Mouse (Mus musculus) neural tube, embryonic 15.5 days (tissue): Measurements from ENCODE around the gene Slc6a4. TPM values are rescaled to one million over a fixed set of nuclear protein-coding genes. Genes with fewer than 3 reads are reported as not detected.
A peak's percentile ranks its signal among the peaks of the same experiment; 100 is the strongest.

Source experiments
- ATAC-seq: fragments of 200-750 bp; cut with Nextera tagmentation; 2 replicates; pipeline ENCODE4 v1.8.0; 2017; ENCODE audit warnings: mild to moderate bottlenecking, moderate TSS enrichment, moderate library complexity; ENCODE audit not compliant: low FRiP score
- H3K27ac ChIP-seq: fragments of 300-500 bp; sonication (generic); replicated peaks from 2 replicates; pipeline ENCODE4 v1.5.1; 2015; ENCODE audit warnings: mild to moderate bottlenecking, inconsistent platforms
- H3K27me3 ChIP-seq: fragments of 300-500 bp; sonication (generic); replicated peaks from 2 replicates; pipeline ENCODE4 v1.6.1; 2015; ENCODE audit warnings: inconsistent platforms
- H3K36me3 ChIP-seq: fragments of 300-500 bp; sonication (generic); 2 replicates; pipeline ENCODE4 v1.6.1; 2015; ENCODE audit warnings: inconsistent platforms
- H3K4me1 ChIP-seq: fragments of 300-500 bp; sonication (generic); 2 replicates; pipeline ENCODE4 v1.6.1; 2015; ENCODE audit warnings: inconsistent platforms
- H3K4me2 ChIP-seq: fragments of 300-500 bp; sonication (generic); 2 replicates; pipeline ENCODE4 v1.6.1; 2015; ENCODE audit warnings: inconsistent platforms, mild to moderate bottlenecking, moderate library complexity
- H3K4me3 ChIP-seq: fragments of 300-500 bp; sonication (generic); replicated peaks from 2 replicates; pipeline ENCODE4 v1.5.1; 2015; ENCODE audit warnings: mild to moderate bottlenecking, inconsistent platforms
- H3K9ac ChIP-seq: fragments of 300-500 bp; sonication (generic); replicated peaks from 2 replicates; pipeline ENCODE4 v1.6.1; 2015; ENCODE audit warnings: mild to moderate bottlenecking, inconsistent platforms
- H3K9me3 ChIP-seq: fragments of 300-500 bp; sonication (generic); replicated peaks from 2 replicates; pipeline ENCODE4 v1.6.1; 2016; ENCODE audit warnings: inconsistent platforms
- WGBS: fragments of 180-500 bp; shearing (Covaris S2); methylation state at CpG from one replicate; pipeline ENCODE4 v1.1.7; 2015; ENCODE audit warnings: mixed read lengths; 5-methylcytosine and 5-hydroxymethylcytosine counted together
- microRNA counts: library from miRNA; unstranded; fragments of <30 nt; microRNA quantifications from one replicate; lab custom pipeline; 2016
- microRNA-seq: library from miRNA; unstranded; fragments of <30 nt; microRNA quantifications from one replicate; pipeline ENCODE4, GENCODE M21; 2017
- polyA plus RNA-seq: library from polyadenylated mRNA; unstranded; fragments of >200 nt; fragmentation: Nextera tagmentation; extraction: Ambion mirVana; gene quantifications from 2 replicates; pipeline ENCODE4 v1.2.1, GENCODE M21; 2015

Slc6a4 gene
- polyA plus RNA-seq, 1 experiment from 2014 or later = 3.0 TPM

GRCm38 (mm10) chr11:77078273-77079134 is 80.1 kb downstream of the Slc6a4 start, which contains the start of gene Nsrp1:
TSS of gene Nsrp1 (minus strand) at chr11:77078435.
- Histone ChIP-seq H3K27me3 (peaks cover 16% of the 10 kb centered on the region; the same call in 1 of the 2 replicates), H3K36me3 (peaks cover 20% of the 10 kb centered on the region), H3K9ac (peak within 1 kb of the TSS; percentile 54), H3K27ac (peak within 1 kb of the TSS; percentile 93), H3K9me3 (no peaks in the 10 kb centered on the region), H3K4me2 (peak within 1 kb of the TSS; percentile 94), H3K4me1 (peaks cover 14% of the 10 kb centered on the region), H3K4me3 (peak within 1 kb of the TSS; percentile 79)
- 4% methylated on average over 48 of the region's 48 CpGs for WGBS
- ATAC-seq = peak; percentile 99

- H3K4me3 ChIP-seq = no peak overlapping the region
- H3K4me2 ChIP-seq = no peak overlapping the region
- no peak for ATAC-seq
Observed at GRCm38 (mm10) chr11:77079361-77079760, 81.0 kb downstream of the Slc6a4 start.

More at GRCm38 (mm10) chr11:77079361-77079760, 81.0 kb downstream of the Slc6a4 start:
- Histone ChIP-seq H3K9ac (no peak overlapping the region), H3K4me1 (peaks cover 14% of the 10 kb centered on the region), H3K36me3 (peaks cover 13% of the 10 kb centered on the region), H3K9me3 (no peaks in the 10 kb centered on the region), H3K27me3 (peaks cover 16% of the 10 kb centered on the region; the same call in 1 of the 2 replicates), H3K27ac (no peak overlapping the region)
- 94% methylated on average over 1 of the region's 1 CpGs for WGBS

MicroRNAs within 50 kb of the gene (microRNA counts, 519-probe panel; counts per million panel counts)
- microRNA mmu-miR-423-3p (lab: Ali Mortazavi, UCI) (2,696 counts per million, percentile 64 among the panel's probes with 10 or more counts), microRNA mmu-miR-423-5p (lab: Ali Mortazavi, UCI) (2,709 counts per million, percentile 64 among the panel's probes with 10 or more counts)

Small RNAs within 50 kb of the gene (microRNA-seq; reads per million reads assigned to microRNA genes)
- gene Mir423 = 2,204 reads per million, percentile 86 among the genes with 10 or more reads in this experiment

Other genes starting within 250 kb of the Slc6a4 start
- gene Gosr1, start 235.0 kb upstream of the Slc6a4 start, polyA plus RNA-seq = 22.8 and 23.1 TPM in 2 replicates
- gene Cpd, start 151.6 kb upstream of the Slc6a4 start, polyA plus RNA-seq = 5.5 and 6.0 TPM in 2 replicates
- gene Tmigd1, start 96.4 kb upstream of the Slc6a4 start, polyA plus RNA-seq = 0.18 TPM in 1 of 2 replicates, not detected in the other
- gene Blmh, start 73.8 kb upstream of the Slc6a4 start, polyA plus RNA-seq = 133 and 138 TPM in 2 replicates
- 45.5 and 61.8 TPM in 2 replicates for gene Nsrp1, start 79.8 kb downstream of the Slc6a4 start, polyA plus RNA-seq
- gene Efcab5, start 190.4 kb downstream of the Slc6a4 start, polyA plus RNA-seq = 0.77 and 0.82 TPM in 2 replicates
- gene Ssh2, start 217.7 kb downstream of the Slc6a4 start, polyA plus RNA-seq = 12.8 and 13.9 TPM in 2 replicates